Comparison of ENCODE assay signal across 8 mouse cellular contexts in the genomic region with DNA sequence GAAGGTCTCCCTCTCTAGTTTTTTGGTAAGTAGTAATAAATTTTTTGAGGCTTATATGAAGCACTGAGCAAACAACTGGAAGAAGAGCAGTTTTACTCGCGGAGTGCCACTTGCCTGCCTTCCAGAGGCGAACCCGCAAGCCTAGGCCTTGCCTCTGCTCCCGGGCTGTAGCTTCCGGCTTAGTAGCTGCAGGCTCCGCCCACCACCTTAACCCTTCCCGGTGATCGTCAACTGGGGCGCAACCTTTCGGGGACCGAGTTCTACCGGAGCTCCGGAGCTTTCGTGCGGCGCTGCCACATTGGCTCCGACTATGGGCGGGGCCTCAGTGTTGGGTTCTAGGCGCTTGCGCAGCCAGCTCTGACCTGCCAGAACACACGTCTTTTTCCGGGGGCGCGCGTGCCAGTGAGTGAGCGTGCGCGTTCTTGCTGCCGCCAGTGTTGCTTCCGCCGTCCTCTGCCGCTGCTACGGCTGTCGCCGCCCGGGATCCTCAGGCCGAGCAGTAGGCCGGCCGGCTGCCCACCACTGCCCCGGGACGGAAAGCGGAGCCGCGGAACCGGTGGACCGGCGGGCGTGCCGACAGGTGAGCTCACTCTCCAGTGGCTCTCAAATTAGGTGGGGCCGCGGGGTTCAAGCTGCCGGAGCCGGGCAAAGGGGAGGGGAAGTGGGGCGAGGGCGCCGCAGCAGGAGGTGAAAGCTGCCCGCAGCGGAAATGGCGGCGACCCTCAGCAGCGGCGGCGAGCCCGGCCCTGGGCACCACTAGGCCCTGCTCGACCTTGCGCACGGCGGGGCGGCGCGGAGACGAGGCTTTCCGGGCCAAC. TPM values are rescaled to one million over a fixed set of nuclear protein-coding genes. Genes with fewer than 3 reads are reported as not detected.
DNase-seq lines count a peak whose midpoint lies in the region; ATAC-seq lines count a peak whose summit lies in the region.

A gene (plus strand): TSS at position 368 of the 818 bp plus-strand sequence.

- H3K9ac ChIP-seq in heart, embryonic 13.5 days, result peak within 1 kb of the TSS; percentile 98
- H3K9ac ChIP-seq in liver, embryonic 12.5 days, result peak within 1 kb of the TSS; percentile 98
- peak within 1 kb of the TSS; percentile 99 for H3K9ac ChIP-seq in stomach, embryonic 15.5 days

- peak; percentile 95 for ATAC-seq in heart, embryonic 13.5 days (ENCODE audit: extremely low read depth, insufficient number of reproducible peaks, low FRiP score, low TSS enrichment)
- ATAC-seq in liver, embryonic 12.5 days, result peak; percentile 97
- ATAC-seq in stomach, embryonic 15.5 days (ENCODE audit: insufficient read depth, low FRiP score, low read depth), result peak; percentile 98

- DNase-seq in CD4-positive, CD25-positive, alpha-beta regulatory T cell, adult 2 months (ENCODE audit: low read depth, low spot score), result peak; percentile 98
- peak; percentile 62 for DNase-seq in fat pad, adult 2 months (ENCODE audit: extremely low read depth, low read depth, low spot score)
- peak; percentile 98 for DNase-seq in kidney, postnatal 10 days
- DNase-seq in natural killer cell, adult 2 months (ENCODE audit: low spot score in 2 of 2), result peak; percentile 94 to 96

- H3K27me3 ChIP-seq in heart, embryonic 13.5 days (replicated peaks), result no peaks in the 10 kb centered on the region
- H3K27me3 ChIP-seq in liver, embryonic 12.5 days (replicated peaks), result no peaks in the 10 kb centered on the region
- no peaks in the 10 kb centered on the region for H3K27me3 ChIP-seq in stomach, embryonic 15.5 days (replicated peaks)

- peaks cover 2% of the 10 kb centered on the region; the same call in 1 of the 2 replicates for H3K4me1 ChIP-seq in brown adipose tissue, adult 24 weeks (ENCODE audit: control insufficient read depth, insufficient read depth, insufficient read length, low read length)
- H3K4me1 ChIP-seq in heart, embryonic 13.5 days, result peaks cover 45% of the 10 kb centered on the region
- peaks cover 46% of the 10 kb centered on the region for H3K4me1 ChIP-seq in liver, embryonic 12.5 days
- H3K4me1 ChIP-seq in stomach, embryonic 15.5 days, result peaks cover 16% of the 10 kb centered on the region

- peak within 1 kb of the TSS; percentile 88 for H3K4me2 ChIP-seq in heart, embryonic 13.5 days
- peak within 1 kb of the TSS; percentile 85 for H3K4me2 ChIP-seq in liver, embryonic 12.5 days
- H3K4me2 ChIP-seq in stomach, embryonic 15.5 days, result peak within 1 kb of the TSS; percentile 57

- H3K4me3 ChIP-seq in brown adipose tissue, adult 24 weeks (ENCODE audit: insufficient read depth, low read depth, low read length), result peak within 1 kb of the TSS; percentile 88
- peak within 1 kb of the TSS; percentile 99 for H3K4me3 ChIP-seq in heart, embryonic 13.5 days
- peak within 1 kb of the TSS; percentile 96 for H3K4me3 ChIP-seq in liver, embryonic 12.5 days
- H3K4me3 ChIP-seq in stomach, embryonic 15.5 days (replicated peaks), result peak within 1 kb of the TSS; percentile 95

- H3K27ac ChIP-seq in brown adipose tissue, adult 24 weeks (replicated peaks; ENCODE audit: low read depth, low read length), result peak within 1 kb of the TSS; percentile 87
- H3K27ac ChIP-seq in heart, embryonic 13.5 days (replicated peaks), result peak within 1 kb of the TSS; percentile 99
- peak within 1 kb of the TSS; percentile 99 for H3K27ac ChIP-seq in liver, embryonic 12.5 days
- H3K27ac ChIP-seq in stomach, embryonic 15.5 days, result peak within 1 kb of the TSS; percentile 99

- H3K36me3 ChIP-seq in heart, embryonic 13.5 days, result peaks cover 44% of the 10 kb centered on the region
- H3K36me3 ChIP-seq in liver, embryonic 12.5 days, result peaks cover 35% of the 10 kb centered on the region
- H3K36me3 ChIP-seq in stomach, embryonic 15.5 days, result peaks cover 17% of the 10 kb centered on the region

- WGBS in heart, embryonic 13.5 days, result under 1% methylated on average over 74 of the region's 74 CpGs
- WGBS in liver, embryonic 12.5 days (ENCODE audit: insufficient replicate concordance), result 1% methylated on average over 74 of the region's 74 CpGs
- WGBS in stomach, embryonic 15.5 days, result under 1% methylated on average over 74 of the region's 74 CpGs

- no peaks in the 10 kb centered on the region for H3K9me3 ChIP-seq in heart, embryonic 13.5 days
- no peaks in the 10 kb centered on the region for H3K9me3 ChIP-seq in liver, embryonic 12.5 days (replicated peaks)
- no peaks in the 10 kb centered on the region for H3K9me3 ChIP-seq in stomach, embryonic 15.5 days

RNA-seq across cellular contexts. Expression of the gene that starts here (rescaled TPM):
- 30.8 and 38.6 TPM in 2 replicates for polyA plus RNA-seq in brown adipose tissue, adult 24 weeks (2012; ENCODE audit: insufficient read depth, insufficient read length, missing spikeins)
- 77.4 and 79.8 TPM in 2 replicates for polyA plus RNA-seq in heart, embryonic 13.5 days (2015; fragmentation: Nextera tagmentation; extraction: Ambion mirVana)
- 43.6 and 45.0 TPM in 2 replicates for polyA plus RNA-seq in liver, embryonic 12.5 days (2016; fragmentation: Nextera tagmentation; extraction: Ambion mirVana)
- 76.4 and 82.1 TPM in 2 replicates for polyA plus RNA-seq in stomach, embryonic 15.5 days (2015; fragmentation: Nextera tagmentation; extraction: Ambion mirVana)

Comparison
In these comparisons a context has a peak if more than half of its experiments do, and no peak if none do; other contexts are left out.
1. Peak in every context shown above with its lines: DNase-seq, ATAC-seq, H3K4me3 ChIP-seq and H3K27ac ChIP-seq.